Mouse (Mus musculus): Measurements from ENCODE around the gene Capn7.

- TF ChIP-seq CTCF (IDR thresholded peaks at IDR 0.05; ENCODE audit: low read depth) (no peak), EP300 (optimal IDR thresholded peaks at IDR 0.05) (no peak)
Measured at GRCm38 (mm10) chr14:31364589-31364988, 28.2 kb downstream of the Capn7 start.

Data from stomach, postnatal 0 days (tissue).